Mouse (Mus musculus) liver, embryonic 15.5 days (tissue): Measurements from ENCODE around the gene Grhl1. TPM values are rescaled to one million over a fixed set of nuclear protein-coding genes. Genes with fewer than 3 reads are reported as not detected.

ENCODE experiments used
- ATAC-seq: fragments of 200-750 bp; cut with Nextera tagmentation; 2 replicates; pipeline ENCODE4 v1.8.0; 2017; ENCODE audit warnings: moderate number of reproducible peaks, mild to moderate bottlenecking, moderate library complexity; ENCODE audit not compliant: insufficient read depth
- H3K27ac ChIP-seq: fragments of 300-500 bp; sonication (generic); replicated peaks from 2 replicates; pipeline ENCODE4 v1.5.1; 2015; ENCODE audit warnings: mild to moderate bottlenecking, inconsistent platforms
- H3K27me3 ChIP-seq: fragments of 300-500 bp; sonication (generic); 2 replicates; pipeline ENCODE4 v1.6.1; 2015; ENCODE audit warnings: mild to moderate bottlenecking, inconsistent platforms
- H3K36me3 ChIP-seq: fragments of 300-500 bp; sonication (generic); replicated peaks from 2 replicates; pipeline ENCODE4 v1.6.1; 2015; ENCODE audit warnings: moderate library complexity, mild to moderate bottlenecking, inconsistent platforms
- H3K4me1 ChIP-seq: fragments of 300-500 bp; sonication (generic); replicated peaks from 2 replicates; pipeline ENCODE4 v1.6.1; 2015; ENCODE audit warnings: inconsistent platforms
- H3K4me2 ChIP-seq: fragments of 300-500 bp; sonication (generic); 2 replicates; pipeline ENCODE4 v1.6.1; 2015; ENCODE audit warnings: moderate library complexity, mild to moderate bottlenecking, inconsistent platforms
- H3K4me3 ChIP-seq: fragments of 300-500 bp; sonication (generic); replicated peaks from 2 replicates; pipeline ENCODE4 v1.5.1; 2015; ENCODE audit warnings: mild to moderate bottlenecking, inconsistent platforms
- H3K9ac ChIP-seq: fragments of 300-500 bp; sonication (generic); 2 replicates; pipeline ENCODE4 v1.6.1; 2015; ENCODE audit warnings: moderate library complexity, mild to moderate bottlenecking, inconsistent platforms
- H3K9me3 ChIP-seq: fragments of 300-500 bp; sonication (generic); replicated peaks from 2 replicates; pipeline ENCODE4 v1.6.1; 2016; ENCODE audit warnings: inconsistent platforms
- WGBS: fragments of 180-500 bp; shearing (Covaris S2); methylation state at CpG from one replicate; pipeline ENCODE4 v1.1.7; 2015; ENCODE audit warnings: mixed read lengths; ENCODE audit not compliant: insufficient replicate concordance; 5-methylcytosine and 5-hydroxymethylcytosine counted together
- polyA plus RNA-seq: library from polyadenylated mRNA; unstranded; fragments of >200 nt; fragmentation: Nextera tagmentation; extraction: Ambion mirVana; gene quantifications from 2 replicates; pipeline ENCODE4 v1.2.1, GENCODE M21; 2015

Grhl1 gene
- polyA plus RNA-seq, 1 experiment from 2014 or later: 0.60 TPM

DNA sequence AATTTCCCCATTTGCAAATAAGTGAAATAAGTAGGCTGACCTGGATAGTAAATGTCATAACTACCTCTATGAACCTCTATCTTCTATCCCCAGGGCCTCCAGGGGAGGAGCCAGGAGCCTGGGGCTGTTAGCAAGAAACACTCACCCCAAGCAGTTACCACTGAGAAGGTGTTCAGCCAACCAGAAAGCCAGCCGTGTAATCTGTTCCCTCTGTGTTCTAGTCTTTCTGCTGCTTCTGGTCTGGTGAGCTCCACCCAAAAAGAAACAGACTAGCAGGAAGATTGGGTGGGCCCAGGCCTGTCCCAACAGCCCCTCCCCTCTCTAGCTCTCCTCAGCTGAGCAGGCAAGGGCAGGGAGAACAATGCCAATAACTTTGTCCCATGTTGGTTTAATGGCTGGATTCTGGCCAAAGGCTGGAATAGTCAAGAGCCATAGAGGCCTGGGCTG lies 72.1 kb downstream of the Grhl1 start:
- Histone ChIP-seq H3K4me1 (peaks cover 90% of the 10 kb centered on the region), H3K4me2 (peak overlapping the region; percentile 55)
- 18% methylated on average over 1 of the region's 1 CpGs for WGBS

DNA sequence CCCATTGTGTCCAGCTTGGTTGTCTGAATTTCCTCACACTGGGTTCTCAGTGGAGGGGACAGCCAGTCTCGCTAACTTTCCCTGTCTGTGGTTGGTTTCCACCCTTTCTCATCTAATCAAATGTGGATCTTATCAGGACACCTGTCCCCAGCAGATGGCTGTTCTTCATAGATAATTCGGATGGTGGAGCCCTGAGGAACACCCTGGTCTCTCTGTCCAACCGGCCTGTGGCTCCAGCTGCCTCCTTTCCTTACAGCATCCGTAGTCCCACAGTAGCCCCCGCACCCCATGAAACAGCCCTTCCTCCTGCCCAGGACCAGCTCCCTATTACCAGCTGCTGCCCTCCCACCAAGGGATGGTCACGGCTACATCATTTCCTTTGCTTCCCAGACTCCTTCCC lies 73.8 kb downstream of the Grhl1 start:
- Histone ChIP-seq H3K4me2 (peak overlapping the region; percentile 65), H3K36me3 (no peaks in the 10 kb centered on the region), H3K4me1 (peaks cover 94% of the 10 kb centered on the region), H3K4me3 (peak overlapping the region; percentile 25), H3K9me3 (no peaks in the 10 kb centered on the region), H3K27ac (peak overlapping the region; percentile 94), H3K27me3 (no peaks in the 10 kb centered on the region), H3K9ac (peak overlapping the region; percentile 44)
- peak; percentile 70 for ATAC-seq
- 27% methylated on average over 6 of the region's 6 CpGs for WGBS

More for the DNA sequence above, 72.1 kb downstream of the Grhl1 start:
- no peaks in the 10 kb centered on the region for H3K27me3 ChIP-seq
- H3K4me3 ChIP-seq: no peak overlapping the region
- peak; percentile 92 for ATAC-seq
- no peaks in the 10 kb centered on the region for H3K36me3 ChIP-seq
- H3K9me3 ChIP-seq: no peaks in the 10 kb centered on the region
- H3K27ac ChIP-seq: peak overlapping the region; percentile 94
- 0 out of 2 replicates have a peak overlapping the region, but pooled peaks have one; percentile 19 for H3K9ac ChIP-seq

DNA sequence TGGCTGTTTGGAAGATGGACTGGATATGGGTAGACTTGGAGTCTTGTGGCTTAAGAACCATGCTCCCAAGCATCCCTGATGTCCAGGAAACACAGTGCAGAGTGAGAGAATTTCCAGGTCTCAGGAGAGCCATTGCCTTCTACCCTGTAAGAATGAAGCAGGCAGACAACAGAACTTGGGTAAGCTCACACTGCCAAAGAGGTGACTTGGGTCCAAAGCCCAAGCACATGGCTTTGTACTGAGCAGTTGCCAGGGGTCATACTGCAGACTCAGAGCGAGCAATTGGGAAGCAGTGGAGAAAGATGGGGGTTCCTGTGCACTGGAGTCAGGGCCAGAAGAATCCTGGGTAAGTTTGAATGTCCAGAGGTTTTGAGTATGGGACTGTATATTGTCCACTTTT lies 76.0 kb downstream of the Grhl1 start:
- Histone ChIP-seq H3K36me3 (peaks cover 2% of the 10 kb centered on the region), H3K27me3 (no peaks in the 10 kb centered on the region), H3K4me1 (peaks cover 88% of the 10 kb centered on the region), H3K9ac (peak overlapping the region; percentile 4; the same call in 1 of the 2 replicates), H3K4me2 (no peak overlapping the region), H3K9me3 (no peaks in the 10 kb centered on the region), H3K4me3 (no peak overlapping the region), H3K27ac (peak overlapping the region; percentile 60)
- ATAC-seq: no peak
- 79% methylated on average over 1 of the region's 1 CpGs for WGBS

GRCm38 (mm10) chr12:24650415-24651062 lies 78.5 kb downstream of the Grhl1 start:
- 7% methylated on average over 22 of the region's 22 CpGs for WGBS
- Histone ChIP-seq H3K4me1 (peaks cover 88% of the 10 kb centered on the region), H3K4me2 (peak overlapping the region; percentile 95), H3K9me3 (no peaks in the 10 kb centered on the region), H3K27me3 (no peaks in the 10 kb centered on the region), H3K27ac (peak overlapping the region; percentile 87), H3K4me3 (peak overlapping the region; percentile 84), H3K9ac (peak overlapping the region; percentile 71), H3K36me3 (peaks cover 26% of the 10 kb centered on the region)
- ATAC-seq: no peak

- H3K36me3 ChIP-seq: peaks cover 32% of the 10 kb centered on the region
- no peaks in the 10 kb centered on the region for H3K27me3 ChIP-seq
- peak within 1 kb of the TSS; percentile 95 for H3K4me2 ChIP-seq
- peak within 1 kb of the TSS; percentile 98 for H3K27ac ChIP-seq
- WGBS: under 1% methylated on average over 68 of the region's 68 CpGs
- peak within 1 kb of the TSS; percentile 92 for H3K9ac ChIP-seq
- H3K4me3 ChIP-seq: peak within 1 kb of the TSS; percentile 84
- peak; percentile 80 for ATAC-seq
- no peaks in the 10 kb centered on the region for H3K9me3 ChIP-seq
- peaks cover 88% of the 10 kb centered on the region for H3K4me1 ChIP-seq
These were observed 79.0 kb downstream of the Grhl1 start, which contains the start of gene Klf11 for GRCm38 (mm10) chr12:24651063-24651557. Klf11 (plus strand) TSS chr12:24651274.

- H3K4me2 ChIP-seq: peak overlapping the region; percentile 95
- H3K4me3 ChIP-seq: peak overlapping the region; percentile 84
- ATAC-seq: peak; percentile 87
- H3K4me1 ChIP-seq: peaks cover 89% of the 10 kb centered on the region
- peak overlapping the region; percentile 92 for H3K9ac ChIP-seq
- H3K9me3 ChIP-seq: no peaks in the 10 kb centered on the region
- peak overlapping the region; percentile 98 for H3K27ac ChIP-seq
- H3K27me3 ChIP-seq: no peaks in the 10 kb centered on the region
- peaks cover 39% of the 10 kb centered on the region for H3K36me3 ChIP-seq
- WGBS: 1% methylated on average over 36 of the region's 36 CpGs
These were observed 79.7 kb downstream of the Grhl1 start for GRCm38 (mm10) chr12:24651642-24652342.

DNA sequence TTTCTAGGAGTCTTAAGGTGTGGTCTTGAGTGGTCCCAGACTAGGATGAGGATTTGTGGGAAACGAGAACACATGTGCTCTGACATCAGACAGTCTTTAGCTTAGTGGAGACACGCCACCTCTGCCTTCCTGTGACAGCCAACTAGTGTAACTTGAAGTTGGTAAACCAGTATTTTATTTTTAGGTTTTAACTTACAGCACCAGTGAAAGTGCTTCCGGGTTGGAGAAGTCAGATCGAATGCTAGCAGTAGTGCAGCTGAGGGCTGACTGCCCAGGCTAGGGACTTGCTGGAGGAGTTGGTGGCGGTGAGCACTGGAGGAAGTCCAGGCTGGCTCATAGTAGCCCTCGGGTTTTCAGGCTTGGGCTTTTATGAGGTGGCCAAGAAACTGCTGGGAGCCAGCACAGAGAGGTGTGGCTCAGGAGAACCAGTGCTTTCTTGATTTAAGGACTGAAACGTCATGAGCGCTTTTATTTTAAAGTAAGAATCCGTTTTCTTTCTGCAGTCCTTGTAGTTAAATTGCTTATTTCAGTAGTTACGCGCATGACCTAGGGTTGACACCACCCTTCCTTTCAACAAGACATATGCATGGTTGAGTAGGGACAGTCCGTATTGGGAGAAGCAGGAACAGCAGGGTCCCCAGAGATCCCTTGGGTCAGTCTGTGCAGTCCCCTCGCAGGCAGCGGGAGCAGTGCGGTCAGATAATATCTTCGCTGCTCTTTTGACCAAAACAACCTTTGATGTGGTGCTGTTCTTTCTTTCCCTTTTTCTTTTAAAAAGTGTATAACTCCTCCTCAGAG lies 82.2 kb downstream of the Grhl1 start:
- Histone ChIP-seq H3K4me2 (no peak overlapping the region), H3K4me3 (no peak overlapping the region), H3K27me3 (no peaks in the 10 kb centered on the region), H3K4me1 (peaks cover 89% of the 10 kb centered on the region), H3K9me3 (no peaks in the 10 kb centered on the region), H3K27ac (0 out of 2 replicates have a peak overlapping the region, but pooled peaks have one; percentile 26), H3K9ac (no peak overlapping the region), H3K36me3 (peaks cover 63% of the 10 kb centered on the region)
- ATAC-seq: no peak
- 85% methylated on average over 16 of the region's 16 CpGs for WGBS

GRCm38 (mm10) chr12:24656436-24656835 lies 84.4 kb downstream of the Grhl1 start:
- ATAC-seq: no peak
- H3K27me3 ChIP-seq: no peaks in the 10 kb centered on the region
- H3K36me3 ChIP-seq: peaks cover 82% of the 10 kb centered on the region
- no peaks in the 10 kb centered on the region for H3K9me3 ChIP-seq
- peak overlapping the region; percentile 17; the same call in 1 of the 2 replicates for H3K4me3 ChIP-seq
- peak overlapping the region; percentile 25; the same call in 1 of the 2 replicates for H3K4me2 ChIP-seq
- WGBS: 75% methylated on average over 3 of the region's 3 CpGs
- H3K27ac ChIP-seq: no peak overlapping the region
- peaks cover 86% of the 10 kb centered on the region for H3K4me1 ChIP-seq
- H3K9ac ChIP-seq: no peak overlapping the region; the same call in 1 of the 2 replicates

GRCm38 (mm10) chr12:24658998-24659397 lies 86.9 kb downstream of the Grhl1 start:
- H3K4me1 ChIP-seq: peaks cover 67% of the 10 kb centered on the region

DNA sequence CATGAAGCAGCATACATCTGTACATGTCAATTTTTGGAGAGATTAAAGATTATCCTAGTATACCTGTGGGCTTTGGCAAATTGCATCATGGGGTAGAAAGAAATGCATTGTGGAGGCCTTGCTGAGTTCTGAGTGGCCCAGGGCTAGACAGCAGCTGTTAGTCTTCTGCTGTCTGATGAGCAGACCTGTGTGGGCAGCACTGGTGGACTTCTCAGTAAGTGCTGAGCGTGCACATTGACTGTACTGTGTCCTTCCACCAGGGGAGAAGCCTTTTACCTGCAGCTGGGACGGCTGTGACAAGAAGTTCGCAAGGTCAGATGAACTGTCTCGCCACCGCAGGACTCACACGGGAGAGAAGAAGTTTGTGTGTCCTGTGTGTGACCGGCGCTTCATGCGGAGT lies 87.8 kb downstream of the Grhl1 start:
- H3K36me3 ChIP-seq: peaks cover 92% of the 10 kb centered on the region
- H3K9me3 ChIP-seq: no peaks in the 10 kb centered on the region
- H3K27me3 ChIP-seq: no peaks in the 10 kb centered on the region
- ATAC-seq: no peak
- H3K4me3 ChIP-seq: no peak overlapping the region
- H3K4me2 ChIP-seq: no peak overlapping the region
- H3K9ac ChIP-seq: no peak overlapping the region
- H3K27ac ChIP-seq: no peak overlapping the region
- 89% methylated on average over 9 of the region's 9 CpGs for WGBS
- H3K4me1 ChIP-seq: peaks cover 58% of the 10 kb centered on the region

More at GRCm38 (mm10) chr12:24658998-24659397, 86.9 kb downstream of the Grhl1 start:
- ATAC-seq: no peak
- Histone ChIP-seq H3K4me3 (no peak overlapping the region), H3K4me2 (0 out of 2 replicates have a peak overlapping the region, but pooled peaks have one; percentile 1), H3K27ac (no peak overlapping the region), H3K36me3 (peaks cover 95% of the 10 kb centered on the region), H3K9me3 (no peaks in the 10 kb centered on the region), H3K27me3 (no peaks in the 10 kb centered on the region), H3K9ac (no peak overlapping the region)
- WGBS: 57% methylated on average over 4 of the region's 4 CpGs
